Mouse (Mus musculus) testis, adult 2 months (tissue): ENCODE measurements around the gene Ccdc148. TPM values are rescaled to one million over a fixed set of nuclear protein-coding genes. Genes with fewer than 3 reads are reported as not detected.

Source experiments
- H3K27ac ChIP-seq: fragments of 200-500 bp; 2 replicates; pipeline ENCODE4 v1.5.1; 2012; ENCODE audit warnings: low read depth, low read length; ENCODE audit not compliant: control insufficient read depth, insufficient read depth
- H3K27me3 ChIP-seq: fragments of 200-500 bp; 2 replicates; pipeline ENCODE4 v1.6.1; 2012; ENCODE audit warnings: mild to moderate bottlenecking, low read length, moderate library complexity; ENCODE audit not compliant: control insufficient read depth, insufficient read depth
- H3K36me3 ChIP-seq: fragments of 200-500 bp; 2 replicates; pipeline ENCODE4 v1.6.1; 2012; ENCODE audit warnings: mild to moderate bottlenecking, low read length; ENCODE audit not compliant: control insufficient read depth, insufficient read depth
- H3K4me1 ChIP-seq: fragments of 200-500 bp; 2 replicates; pipeline ENCODE4 v1.6.1; 2012; ENCODE audit warnings: low read length; ENCODE audit not compliant: control insufficient read depth, insufficient read depth
- H3K4me3 ChIP-seq: fragments of 200-500 bp; 2 replicates; pipeline ENCODE4 v1.5.1; 2012; ENCODE audit warnings: low read depth, mild to moderate bottlenecking, low read length, moderate library complexity, mixed read lengths; ENCODE audit not compliant: control insufficient read depth
- CTCF ChIP-seq: fragments of 200-500 bp; IDR thresholded peaks from 2 replicates; pipeline ENCODE4 v1.5.1; 2012; ENCODE audit warnings: low read depth, mild to moderate bottlenecking, inconsistent platforms, low read length, moderate library complexity; ENCODE audit not compliant: control insufficient read depth, insufficient read depth, insufficient replicate concordance
- POLR2A ChIP-seq: fragments of 200-500 bp; IDR thresholded peaks from 2 replicates; pipeline ENCODE4 v1.6.1; 2012; ENCODE audit warnings: low read depth, mild to moderate bottlenecking, inconsistent platforms, low read length, moderate library complexity; ENCODE audit not compliant: control insufficient read depth
- polyA plus RNA-seq: library from polyadenylated mRNA; depleted of rRNA; stranded (reverse); fragments of >200 nt; gene quantifications from 2 replicates; pipeline ENCODE4 v1.2.3, GENCODE M21; 2012

The Ccdc148 gene
- polyA plus RNA-seq, 1 experiment, result 4.2 TPM

DNA sequence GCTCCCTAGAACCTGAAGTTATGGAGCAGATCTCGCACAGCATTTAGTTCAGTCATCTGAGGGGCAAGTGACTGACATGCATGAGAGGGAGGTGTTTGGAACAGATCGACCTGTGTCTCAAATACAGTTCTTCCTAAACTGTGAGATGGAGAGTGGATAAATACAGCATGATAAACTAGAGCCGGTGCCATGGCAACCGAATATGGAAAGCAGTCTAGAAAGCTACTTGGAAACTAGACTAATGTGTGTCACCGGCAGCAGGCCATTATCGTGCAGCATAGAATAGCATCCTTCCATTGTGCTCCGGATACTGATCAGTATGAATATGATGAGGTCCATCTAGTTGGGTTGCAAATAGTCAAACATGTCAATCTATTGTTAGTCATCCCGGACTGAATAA is 17.7 kb upstream of the Ccdc148 start:
- Histone ChIP-seq H3K4me1 (no peaks in the 10 kb centered on the region), H3K4me3 (no peak overlapping the region), H3K27ac (no peak overlapping the region), H3K27me3 (no peaks in the 10 kb centered on the region), H3K36me3 (no peaks in the 10 kb centered on the region)
- no peak for TF ChIP-seq CTCF
- no peak for TF ChIP-seq POLR2A

DNA sequence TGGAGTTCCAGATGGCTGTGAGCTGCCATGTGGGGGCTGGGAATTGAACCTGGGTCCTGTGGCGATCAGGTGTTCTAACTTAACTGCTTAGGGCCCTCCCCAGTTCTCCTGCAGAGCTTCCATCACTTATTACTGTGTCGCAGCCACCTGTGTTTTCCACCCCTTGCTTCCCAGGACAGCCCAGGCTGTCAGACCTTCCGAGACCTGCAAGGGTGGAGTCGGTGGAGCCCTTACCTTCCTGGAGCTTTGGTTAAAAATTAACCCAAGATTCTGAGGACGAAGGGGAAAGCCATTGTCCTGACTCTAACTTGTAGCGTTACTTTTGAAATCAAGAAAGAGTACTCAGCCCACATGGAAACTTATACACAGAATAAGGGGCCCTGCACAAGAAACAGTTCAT is 15.4 kb upstream of the Ccdc148 start:
- no peaks in the 10 kb centered on the region for H3K27me3 ChIP-seq
- H3K4me3 ChIP-seq, result no peak overlapping the region
- H3K27ac ChIP-seq, result no peak overlapping the region
- TF ChIP-seq CTCF, result no peak
- TF ChIP-seq POLR2A, result no peak
- no peaks in the 10 kb centered on the region for H3K4me1 ChIP-seq
- no peaks in the 10 kb centered on the region for H3K36me3 ChIP-seq

DNA sequence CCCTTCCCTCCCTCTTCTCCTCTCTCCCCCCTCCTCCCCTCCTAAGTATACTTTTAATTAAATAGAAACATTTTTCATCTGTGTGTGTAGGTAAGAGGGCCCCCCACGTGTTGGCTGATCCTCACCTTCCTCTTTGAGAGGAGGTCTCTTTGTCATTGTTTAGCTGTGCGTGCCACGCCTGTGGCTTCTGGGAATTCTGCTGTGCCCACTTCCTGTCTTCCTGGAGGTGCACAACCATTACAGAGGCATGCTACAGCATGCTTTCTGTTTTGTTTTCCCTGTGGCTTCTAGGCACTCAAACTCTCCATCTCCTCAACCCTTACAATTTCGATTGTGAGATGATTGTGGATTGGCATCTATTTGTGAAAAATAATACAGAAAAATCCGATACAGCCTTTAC is 11.1 kb upstream of the Ccdc148 start:
- H3K4me1 ChIP-seq, result no peaks in the 10 kb centered on the region
- H3K4me3 ChIP-seq, result no peak overlapping the region
- no peaks in the 10 kb centered on the region for H3K36me3 ChIP-seq
- no peak overlapping the region for H3K27ac ChIP-seq
- TF ChIP-seq CTCF (no peak), POLR2A (no peak)
- no peaks in the 10 kb centered on the region for H3K27me3 ChIP-seq

DNA sequence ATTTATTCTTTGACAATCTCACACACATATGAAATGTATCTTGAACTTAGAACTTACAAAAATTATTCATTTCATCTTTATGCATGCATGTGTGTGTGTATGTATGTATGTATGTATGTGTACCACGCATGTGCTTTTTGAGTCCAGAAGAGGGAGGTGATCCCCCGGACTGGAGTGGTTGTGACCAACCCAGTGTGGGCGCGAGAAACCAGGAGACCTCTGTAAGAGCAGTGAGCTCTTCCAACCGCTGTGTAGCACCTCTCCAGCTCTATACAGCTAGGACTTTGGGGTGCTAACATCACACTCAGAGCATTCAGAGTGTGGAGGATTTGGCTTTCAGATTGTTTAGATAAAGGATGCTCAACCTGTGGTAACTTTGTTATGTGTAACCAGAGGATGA is 10.1 kb upstream of the Ccdc148 start:
- Histone ChIP-seq H3K27me3 (no peaks in the 10 kb centered on the region), H3K4me3 (no peak overlapping the region), H3K36me3 (no peaks in the 10 kb centered on the region), H3K27ac (no peak overlapping the region), H3K4me1 (no peaks in the 10 kb centered on the region)
- TF ChIP-seq CTCF (no peak), POLR2A (no peak)

DNA sequence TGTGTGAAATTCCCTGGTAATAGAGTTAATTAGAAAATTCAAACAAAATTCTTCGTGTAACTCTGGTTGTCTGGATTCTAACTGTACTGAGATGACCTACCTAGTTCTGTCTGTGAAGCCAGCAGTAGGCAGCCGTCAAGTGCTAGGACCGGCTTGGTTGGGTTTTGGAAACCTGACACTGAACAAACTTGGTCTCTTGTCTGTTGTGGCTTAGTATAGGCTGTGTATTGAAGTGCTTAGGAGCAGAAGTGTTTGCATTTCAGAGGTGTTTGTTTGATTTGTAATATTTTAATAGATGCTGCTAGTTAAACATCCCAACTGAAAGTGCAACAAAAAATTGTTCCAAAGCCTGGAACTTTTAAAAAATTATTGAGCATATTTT is 9.7 kb upstream of the Ccdc148 start:
- no peak for TF ChIP-seq CTCF
- no peak for TF ChIP-seq POLR2A
- Histone ChIP-seq H3K4me3 (no peak overlapping the region), H3K4me1 (no peaks in the 10 kb centered on the region), H3K27ac (no peak overlapping the region), H3K27me3 (no peaks in the 10 kb centered on the region), H3K36me3 (no peaks in the 10 kb centered on the region)

DNA sequence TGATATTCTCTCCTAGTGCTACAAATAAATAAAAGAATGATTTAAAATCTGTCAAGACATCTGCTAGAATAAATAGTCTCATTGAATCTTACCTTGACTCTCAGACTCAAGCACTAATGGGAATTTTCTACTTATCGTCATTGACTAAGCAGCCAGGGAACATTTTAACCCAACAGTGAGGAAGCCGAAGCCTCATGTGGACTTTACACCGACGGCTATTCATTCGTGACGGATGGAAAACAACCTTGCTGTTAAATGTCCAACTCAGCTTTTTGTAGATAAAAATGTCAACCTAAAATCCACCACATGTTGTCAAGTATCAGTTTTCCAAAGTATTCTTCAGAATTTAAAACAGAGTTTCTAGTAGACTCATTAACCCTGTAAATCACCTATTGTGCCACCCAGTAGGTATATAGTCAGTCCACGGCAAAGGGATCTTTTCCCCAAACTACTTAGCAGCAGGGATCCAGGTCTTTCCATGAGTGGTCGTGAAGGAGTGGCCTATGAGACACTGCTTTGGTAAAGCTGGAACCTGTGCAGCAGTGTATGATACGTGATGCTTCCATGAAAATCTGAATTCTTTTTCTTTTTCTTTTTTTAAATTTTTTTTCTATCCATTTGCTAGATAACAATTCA is 9.2 kb upstream of the Ccdc148 start:
- Histone ChIP-seq H3K27me3 (no peaks in the 10 kb centered on the region), H3K4me1 (no peaks in the 10 kb centered on the region), H3K36me3 (no peaks in the 10 kb centered on the region), H3K4me3 (no peak overlapping the region), H3K27ac (no peak overlapping the region)
- TF ChIP-seq CTCF (no peak), POLR2A (no peak)

DNA sequence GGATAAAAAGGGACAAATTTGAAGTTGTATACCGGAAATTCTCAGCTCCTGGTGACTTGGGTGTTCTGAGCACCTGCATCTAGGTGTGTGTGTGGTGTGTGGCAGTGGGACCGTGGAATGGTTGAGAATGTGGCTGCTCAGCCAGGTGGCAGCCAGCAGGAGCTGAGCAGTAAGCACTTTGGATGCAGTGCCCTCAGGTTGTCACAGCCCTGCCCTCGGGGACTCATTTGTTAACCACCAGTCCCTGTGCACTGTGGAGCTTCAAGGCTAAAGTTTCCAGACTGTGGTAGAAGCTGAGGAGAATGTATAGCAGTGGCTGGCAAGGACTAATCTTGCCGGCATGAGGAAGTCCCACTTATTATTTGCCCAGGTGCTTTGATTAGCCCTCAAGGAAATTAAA is 7.3 kb upstream of the Ccdc148 start:
- Histone ChIP-seq H3K4me1 (no peaks in the 10 kb centered on the region), H3K27ac (no peak overlapping the region), H3K36me3 (no peaks in the 10 kb centered on the region), H3K4me3 (no peak overlapping the region), H3K27me3 (no peaks in the 10 kb centered on the region)
- TF ChIP-seq POLR2A (no peak), CTCF (no peak)

DNA sequence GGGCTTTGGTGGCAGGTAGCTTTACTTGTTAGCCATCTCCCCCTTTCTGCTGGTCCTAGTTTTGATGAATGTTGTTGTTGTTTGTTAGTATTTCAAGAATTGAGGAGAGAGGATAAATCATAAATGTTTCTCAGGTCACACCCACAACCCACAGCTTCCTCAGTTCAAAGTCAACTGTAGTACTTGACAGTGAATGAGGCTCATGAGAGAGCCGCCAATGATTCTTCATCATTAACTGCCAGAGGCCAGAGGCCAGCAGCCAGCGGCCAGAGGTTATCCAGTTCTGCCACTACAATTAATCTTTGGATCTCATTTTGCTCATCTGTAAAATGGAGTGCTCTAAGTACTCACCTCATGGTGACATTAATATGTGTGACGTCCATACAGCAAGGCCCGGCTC is 6.5 kb upstream of the Ccdc148 start:
- peaks cover under 1% of the 10 kb centered on the region for H3K4me1 ChIP-seq
- TF ChIP-seq CTCF (no peak), POLR2A (no peak)
- H3K27ac ChIP-seq, result no peak overlapping the region
- no peaks in the 10 kb centered on the region for H3K27me3 ChIP-seq
- H3K4me3 ChIP-seq, result no peak overlapping the region
- H3K36me3 ChIP-seq, result no peaks in the 10 kb centered on the region
